Mouse (Mus musculus) hindbrain, embryonic 13.5 days (tissue): ENCODE data around the gene Hoxc8. TPM values are rescaled to one million over a fixed set of nuclear protein-coding genes. Genes with fewer than 3 reads are reported as not detected.

Experiments used
- ATAC-seq: fragments of 200-750 bp; cut with Nextera tagmentation; 2 replicates; pipeline ENCODE4 v1.8.0; 2017; ENCODE audit warnings: moderate TSS enrichment; ENCODE audit not compliant: low FRiP score
- H3K27ac ChIP-seq: fragments of 300-500 bp; sonication (generic); 2 replicates; pipeline ENCODE4 v1.5.1; 2015; ENCODE audit warnings: inconsistent platforms, mild to moderate bottlenecking, moderate library complexity
- H3K27me3 ChIP-seq: fragments of 300-500 bp; sonication (generic); 2 replicates; pipeline ENCODE4 v1.6.1; 2015; ENCODE audit warnings: mild to moderate bottlenecking, inconsistent platforms
- H3K36me3 ChIP-seq: fragments of 300-500 bp; sonication (generic); 2 replicates; pipeline ENCODE4 v1.6.1; 2015; ENCODE audit warnings: mild to moderate bottlenecking, inconsistent platforms
- H3K4me1 ChIP-seq: fragments of 300-500 bp; sonication (generic); replicated peaks from 2 replicates; pipeline ENCODE4 v1.6.1; 2015; ENCODE audit warnings: inconsistent platforms
- H3K4me2 ChIP-seq: fragments of 300-500 bp; sonication (generic); 2 replicates; pipeline ENCODE4 v1.6.1; 2015; ENCODE audit warnings: inconsistent platforms, mild to moderate bottlenecking, moderate library complexity
- H3K4me3 ChIP-seq: fragments of 300-500 bp; sonication (generic); 2 replicates; pipeline ENCODE4 v1.5.1; 2015; ENCODE audit warnings: mild to moderate bottlenecking, inconsistent platforms
- H3K9ac ChIP-seq: fragments of 300-500 bp; sonication (generic); 2 replicates; pipeline ENCODE4 v1.6.1; 2015; ENCODE audit warnings: mild to moderate bottlenecking, inconsistent platforms
- H3K9me3 ChIP-seq: fragments of 300-500 bp; sonication (generic); 2 replicates; pipeline ENCODE4 v1.6.1; 2016; ENCODE audit warnings: inconsistent platforms
- WGBS: fragments of 180-500 bp; shearing (Covaris S2); methylation state at CpG from one replicate; pipeline ENCODE4 v1.1.7; 2015; 5-methylcytosine and 5-hydroxymethylcytosine counted together
- polyA plus RNA-seq: library from polyadenylated mRNA; unstranded; fragments of >200 nt; fragmentation: Nextera tagmentation; extraction: Ambion mirVana; gene quantifications from 2 replicates; pipeline ENCODE4 v1.2.1, GENCODE M21; 2015

Hoxc8 gene
- polyA plus RNA-seq, 1 experiment from 2014 or later: 1.5 TPM

DNA sequence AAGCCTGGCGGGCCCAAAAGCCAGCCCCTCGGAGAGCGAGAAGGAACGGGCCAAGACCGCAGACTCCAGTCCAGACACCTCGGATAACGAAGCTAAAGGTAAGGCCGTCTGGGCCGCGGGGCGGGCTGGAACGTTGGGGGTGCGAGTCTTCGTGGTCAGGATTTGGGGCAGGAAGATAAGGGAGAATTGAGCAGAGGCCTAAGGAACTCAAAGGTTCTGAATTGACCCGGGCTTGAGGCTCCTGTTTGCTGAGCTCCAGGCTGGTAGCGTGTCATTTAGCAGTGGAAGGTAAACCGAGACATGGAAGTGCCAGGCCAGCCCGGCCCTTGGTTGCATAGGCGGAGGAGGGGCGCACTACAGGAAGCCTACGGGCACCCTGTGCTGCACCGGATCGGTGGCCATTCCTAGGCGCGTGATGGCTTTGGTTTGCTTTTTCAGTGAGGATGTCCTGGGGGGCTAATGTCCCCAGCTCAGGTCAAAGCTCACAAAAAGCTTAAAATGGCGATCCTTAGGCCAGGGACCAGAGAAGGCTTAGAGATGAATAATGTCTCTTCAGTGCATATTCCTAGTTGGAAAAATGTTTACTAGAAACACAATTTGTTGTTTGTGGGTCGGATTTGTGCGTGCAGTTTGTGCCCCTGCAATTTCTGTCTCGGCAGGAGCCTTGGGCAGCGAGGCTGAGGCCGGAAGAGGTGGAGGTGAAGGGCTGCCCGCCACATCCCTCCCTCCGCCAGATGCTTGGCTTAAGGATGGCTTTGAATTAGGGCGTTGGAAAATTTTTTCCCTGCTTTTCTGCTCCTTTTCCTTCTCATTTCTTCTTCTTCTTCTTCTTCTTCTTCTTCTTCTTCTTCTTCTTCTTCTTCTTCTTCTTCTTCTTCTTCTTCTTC lies 22.7 kb upstream of the Hoxc8 start:
- H3K36me3 ChIP-seq: no peaks in the 10 kb centered on the region
- H3K27me3 ChIP-seq: peaks cover 99% of the 10 kb centered on the region
- H3K27ac ChIP-seq: no peak overlapping the region
- H3K9me3 ChIP-seq: no peaks in the 10 kb centered on the region
- H3K4me2 ChIP-seq: no peak overlapping the region
- ATAC-seq: no peak
- H3K4me1 ChIP-seq: peaks cover 8% of the 10 kb centered on the region
- no peak overlapping the region for H3K9ac ChIP-seq
- H3K4me3 ChIP-seq: no peak overlapping the region
- WGBS: 3% methylated on average over 34 of the region's 34 CpGs

DNA sequence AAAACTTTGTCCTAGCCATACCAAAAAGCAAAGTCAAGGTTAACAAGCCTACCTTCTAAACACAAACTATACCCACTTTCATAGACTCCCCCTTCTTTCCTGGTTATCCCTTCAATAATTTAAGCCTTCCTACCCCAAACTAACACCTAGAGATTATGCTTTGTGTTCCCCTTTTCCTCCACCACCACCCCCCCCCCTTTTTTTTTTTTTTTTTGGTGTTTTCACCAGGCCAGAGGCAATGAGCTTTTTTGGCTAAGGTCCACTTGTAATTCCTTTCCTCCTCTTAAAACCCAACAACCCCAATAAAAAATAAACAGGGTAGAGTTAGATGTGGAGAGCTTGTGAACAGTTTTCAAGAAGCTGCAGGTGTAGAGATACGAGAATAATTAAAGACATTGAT lies 21.1 kb upstream of the Hoxc8 start:
- no peak for ATAC-seq
- Histone ChIP-seq H3K4me1 (peaks cover 8% of the 10 kb centered on the region), H3K27me3 (peaks cover 99% of the 10 kb centered on the region), H3K4me2 (no peak overlapping the region), H3K9me3 (no peaks in the 10 kb centered on the region), H3K9ac (no peak overlapping the region), H3K36me3 (no peaks in the 10 kb centered on the region), H3K27ac (no peak overlapping the region), H3K4me3 (no peak overlapping the region)
- 22% methylated on average over 1 of the region's 1 CpGs for WGBS

DNA sequence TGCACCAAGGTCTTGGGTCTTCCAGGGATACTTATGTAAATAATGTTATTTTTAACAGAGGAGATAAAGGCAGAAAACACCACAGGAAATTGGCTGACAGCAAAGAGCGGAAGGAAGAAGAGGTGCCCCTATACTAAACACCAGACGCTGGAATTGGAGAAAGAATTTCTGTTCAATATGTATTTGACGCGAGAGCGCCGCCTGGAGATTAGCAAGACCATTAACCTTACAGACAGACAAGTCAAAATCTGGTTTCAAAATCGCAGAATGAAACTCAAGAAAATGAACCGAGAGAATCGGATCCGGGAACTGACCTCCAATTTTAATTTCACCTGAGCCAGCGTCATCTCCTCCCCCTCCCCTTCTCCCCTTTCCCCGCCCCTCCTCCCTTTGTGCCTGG lies 19.7 kb upstream of the Hoxc8 start:
- Histone ChIP-seq H3K4me2 (no peak overlapping the region), H3K36me3 (no peaks in the 10 kb centered on the region), H3K4me3 (no peak overlapping the region), H3K4me1 (peaks cover 8% of the 10 kb centered on the region), H3K9me3 (no peaks in the 10 kb centered on the region), H3K9ac (no peak overlapping the region), H3K27me3 (peaks cover 99% of the 10 kb centered on the region), H3K27ac (no peak overlapping the region)
- WGBS: 3% methylated on average over 12 of the region's 12 CpGs
- ATAC-seq: no peak

DNA sequence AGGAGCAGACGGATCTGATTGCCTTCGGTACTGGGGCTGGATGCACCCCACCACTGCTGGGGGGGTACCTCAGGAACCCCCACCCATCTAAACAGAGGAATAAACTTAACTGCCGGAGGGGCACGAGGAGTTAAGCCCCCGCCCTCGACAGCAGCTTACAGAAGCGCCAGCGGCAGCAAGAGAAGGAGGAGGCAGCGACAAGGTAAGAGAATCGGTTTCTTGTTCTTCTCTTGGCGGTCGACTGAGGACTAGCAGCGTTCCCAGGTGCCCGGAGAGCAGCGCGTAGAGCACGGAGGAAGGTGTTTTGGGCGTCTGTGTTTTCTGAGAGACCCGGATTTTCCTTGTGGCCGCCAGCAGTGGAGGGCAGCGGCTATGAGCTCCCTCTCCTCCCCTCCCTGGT lies 18.2 kb upstream of the Hoxc8 start:
- Histone ChIP-seq H3K27me3 (peaks cover 99% of the 10 kb centered on the region), H3K4me1 (no peaks in the 10 kb centered on the region), H3K36me3 (no peaks in the 10 kb centered on the region), H3K9me3 (no peaks in the 10 kb centered on the region), H3K9ac (no peak overlapping the region), H3K4me3 (no peak overlapping the region), H3K4me2 (no peak overlapping the region), H3K27ac (no peak overlapping the region)
- no peak for ATAC-seq
- 2% methylated on average over 21 of the region's 21 CpGs for WGBS

DNA sequence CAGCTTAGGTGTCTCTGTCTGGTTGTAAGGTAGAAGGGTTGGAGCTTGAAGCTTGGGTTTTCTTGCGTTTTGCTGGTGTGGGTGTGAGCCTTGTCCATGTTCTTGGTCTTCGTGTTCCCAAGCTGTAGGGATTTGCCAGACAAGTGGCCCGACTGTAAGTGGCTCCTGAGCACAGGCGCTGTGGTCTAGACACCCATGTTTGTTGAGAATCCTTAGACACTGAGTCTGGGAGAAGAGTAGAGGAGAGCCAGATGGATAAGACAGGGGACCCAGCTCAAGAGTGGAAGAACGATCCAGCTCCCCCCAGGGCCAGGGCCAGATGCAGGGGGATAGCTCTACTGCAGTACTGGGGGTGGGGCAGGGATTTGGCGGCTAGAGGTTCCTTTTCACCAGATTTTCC lies 17.7 kb upstream of the Hoxc8 start:
- Histone ChIP-seq H3K36me3 (no peaks in the 10 kb centered on the region), H3K4me3 (no peak overlapping the region), H3K27me3 (peaks cover 99% of the 10 kb centered on the region), H3K27ac (no peak overlapping the region), H3K4me1 (no peaks in the 10 kb centered on the region), H3K4me2 (no peak overlapping the region), H3K9me3 (no peaks in the 10 kb centered on the region), H3K9ac (no peak overlapping the region)
- WGBS: 2% methylated on average over 6 of the region's 6 CpGs
- no peak for ATAC-seq

DNA sequence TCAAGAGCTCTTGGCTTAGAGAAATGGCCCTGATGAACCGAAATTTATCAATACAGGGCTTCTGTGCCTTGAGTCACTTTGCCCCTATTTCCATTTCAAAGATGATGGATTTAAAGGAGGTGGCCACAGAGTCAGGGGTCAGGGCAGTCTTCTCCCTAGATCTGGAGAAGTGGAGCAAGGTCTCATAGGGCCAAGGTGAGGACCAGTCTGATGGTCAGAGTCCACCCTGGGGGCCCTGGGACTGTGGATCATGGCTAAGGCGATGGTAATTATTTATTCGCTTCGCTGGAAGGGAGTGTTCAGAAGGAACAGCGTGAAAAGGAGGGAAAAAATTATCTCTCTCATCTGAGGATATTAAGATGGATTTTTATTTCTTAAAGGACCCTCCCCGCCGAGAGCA lies 15.4 kb upstream of the Hoxc8 start:
- H3K27me3 ChIP-seq: peaks cover 100% of the 10 kb centered on the region
- no peak for ATAC-seq
- H3K27ac ChIP-seq: no peak overlapping the region
- no peak overlapping the region for H3K4me3 ChIP-seq
- H3K4me2 ChIP-seq: no peak overlapping the region
- 4% methylated on average over 7 of the region's 7 CpGs for WGBS
- H3K9me3 ChIP-seq: no peaks in the 10 kb centered on the region
- H3K4me1 ChIP-seq: no peaks in the 10 kb centered on the region
- H3K36me3 ChIP-seq: no peaks in the 10 kb centered on the region
- H3K9ac ChIP-seq: no peak overlapping the region

DNA sequence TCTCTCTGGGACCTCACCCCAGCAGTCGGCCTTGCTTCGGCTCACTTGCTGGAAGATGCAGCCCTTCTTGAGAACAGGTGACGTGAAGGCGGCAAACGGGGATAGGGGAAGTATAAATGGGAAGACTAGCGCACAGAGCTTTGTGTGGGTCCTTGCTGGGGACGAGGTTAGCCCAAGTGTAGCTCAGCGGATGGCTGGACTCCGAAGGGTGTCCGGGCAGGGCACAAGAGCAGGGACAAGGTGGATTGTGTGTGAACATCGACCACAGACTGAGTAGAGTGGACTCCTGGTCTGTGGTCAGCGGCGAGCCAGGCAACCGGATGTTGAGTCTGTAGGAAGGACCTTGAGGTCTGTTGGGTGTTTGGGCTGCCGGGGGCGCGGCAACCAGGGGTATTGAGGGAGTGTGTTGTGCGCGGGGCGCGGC lies 14.7 kb upstream of the Hoxc8 start:
- Histone ChIP-seq H3K9me3 (no peaks in the 10 kb centered on the region), H3K27ac (no peak overlapping the region), H3K4me3 (no peak overlapping the region; the same call in 1 of the 2 replicates), H3K36me3 (no peaks in the 10 kb centered on the region), H3K27me3 (peaks cover 100% of the 10 kb centered on the region), H3K4me1 (no peaks in the 10 kb centered on the region), H3K9ac (no peak overlapping the region), H3K4me2 (no peak overlapping the region)
- 1% methylated on average over 21 of the region's 21 CpGs for WGBS
- no peak for ATAC-seq

DNA sequence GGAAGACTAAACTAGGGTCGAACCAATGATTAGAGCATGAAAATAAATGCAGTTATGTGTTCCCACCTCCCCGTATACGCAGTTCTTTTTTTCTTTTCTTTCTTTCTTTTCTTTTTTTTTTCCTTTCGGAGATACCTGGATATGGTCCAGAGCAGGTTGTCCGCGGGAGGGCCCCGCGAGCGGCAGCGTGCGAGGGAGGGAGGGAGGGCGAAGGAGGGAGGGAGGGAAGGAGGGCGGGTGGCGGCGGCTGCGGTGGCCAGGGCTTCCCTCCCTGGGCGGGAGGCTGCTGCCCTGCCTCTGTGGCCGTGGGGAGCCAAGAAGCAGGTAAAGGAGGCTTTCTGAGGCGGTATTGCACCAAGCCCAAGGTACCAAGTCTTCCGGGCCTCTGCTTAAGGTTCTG lies 14.2 kb upstream of the Hoxc8 start, which contains the start of gene Hoxc9:
TSS of gene Hoxc9 (plus strand) at position 269 of the 400 bp plus-strand sequence.
- Histone ChIP-seq H3K4me3 (no peak within 1 kb of the TSS; the same call in 1 of the 2 replicates), H3K4me2 (no peak within 1 kb of the TSS), H3K27me3 (peaks cover 100% of the 10 kb centered on the region), H3K9ac (no peak within 1 kb of the TSS), H3K9me3 (no peaks in the 10 kb centered on the region), H3K27ac (no peak within 1 kb of the TSS), H3K4me1 (no peaks in the 10 kb centered on the region), H3K36me3 (no peaks in the 10 kb centered on the region)
- no peak for ATAC-seq
- WGBS: 0% methylated on average over 7 of the region's 20 CpGs

DNA sequence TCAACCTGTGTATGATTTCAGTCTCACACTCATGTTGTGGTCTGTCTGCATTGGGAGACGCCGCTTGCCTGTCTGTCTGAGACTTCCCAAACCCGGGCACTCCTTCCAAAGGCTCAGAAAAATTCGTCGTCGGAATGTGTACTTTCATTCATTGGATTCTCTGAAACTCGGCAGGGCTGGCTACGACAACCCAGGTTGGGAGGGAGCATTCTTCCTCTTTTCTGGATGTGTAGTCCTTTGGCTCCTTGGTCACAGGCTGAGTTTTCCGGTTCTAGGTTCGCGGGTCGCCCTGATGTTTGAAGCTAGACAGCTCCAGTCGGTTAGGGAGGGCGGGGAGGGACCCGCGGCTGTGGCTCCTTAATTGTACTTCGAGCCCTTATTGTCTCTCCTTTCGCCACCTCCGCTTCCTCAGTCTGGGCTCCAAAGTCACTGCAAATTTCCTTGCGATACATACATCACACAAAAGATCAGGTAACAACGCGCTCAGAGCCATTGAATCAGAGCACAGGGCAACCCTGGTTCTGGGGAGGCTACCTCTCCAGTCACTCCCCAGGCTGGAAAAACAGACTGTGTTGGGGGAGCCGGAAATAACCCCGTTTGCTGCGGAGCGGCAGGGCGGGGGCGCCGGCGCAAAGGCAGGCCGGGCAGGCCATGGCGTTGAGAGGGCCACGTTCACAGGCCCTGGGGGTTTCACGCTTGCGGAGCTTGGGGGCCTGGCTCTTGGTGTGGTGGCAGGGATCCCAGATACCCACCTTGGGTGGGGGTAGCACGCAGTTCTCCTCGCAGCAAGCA lies 13.6 kb upstream of the Hoxc8 start:
- Histone ChIP-seq H3K4me3 (no peak overlapping the region), H3K4me2 (no peak overlapping the region), H3K4me1 (peaks cover 4% of the 10 kb centered on the region; the same call in 1 of the 2 replicates), H3K36me3 (no peaks in the 10 kb centered on the region), H3K9ac (no peak overlapping the region), H3K9me3 (no peaks in the 10 kb centered on the region), H3K27me3 (peaks cover 100% of the 10 kb centered on the region), H3K27ac (no peak overlapping the region)
- ATAC-seq: no peak
- WGBS: under 1% methylated on average over 37 of the region's 37 CpGs

DNA sequence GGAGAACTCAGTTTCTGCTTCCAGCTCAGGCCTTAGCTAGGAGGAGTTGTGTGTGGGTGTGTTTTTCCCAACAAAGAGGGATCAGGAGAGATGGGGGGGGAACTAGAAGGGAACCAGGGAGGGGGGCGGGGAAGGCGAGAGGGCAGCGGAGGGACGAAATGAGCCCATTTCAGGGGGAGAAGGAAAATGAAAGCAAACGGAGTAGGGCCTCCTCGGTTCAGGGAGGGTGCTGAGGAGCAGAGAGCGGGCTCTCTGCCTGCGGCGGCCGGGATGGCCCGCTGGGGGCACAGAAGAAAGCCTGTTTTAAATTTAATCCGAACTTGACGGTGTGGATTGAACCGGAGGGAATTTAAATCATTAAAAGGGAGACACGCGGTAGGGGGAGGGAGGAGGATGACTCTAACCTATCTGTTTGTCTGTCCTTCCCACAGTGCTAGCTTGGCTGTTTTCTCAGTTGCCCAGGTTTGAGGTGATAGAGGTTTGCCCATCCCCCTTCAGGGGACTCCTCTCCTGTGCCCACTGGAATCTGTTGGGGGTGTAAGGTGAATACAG lies 12.9 kb upstream of the Hoxc8 start:
- no peaks in the 10 kb centered on the region for H3K9me3 ChIP-seq
- no peak overlapping the region for H3K27ac ChIP-seq
- no peak overlapping the region for H3K9ac ChIP-seq
- H3K4me2 ChIP-seq: no peak overlapping the region
- peaks cover 100% of the 10 kb centered on the region for H3K27me3 ChIP-seq
- peaks cover 7% of the 10 kb centered on the region; the same call in 1 of the 2 replicates for H3K4me1 ChIP-seq
- no peaks in the 10 kb centered on the region for H3K36me3 ChIP-seq
- H3K4me3 ChIP-seq: no peak overlapping the region
- no peak for ATAC-seq
- WGBS: 2% methylated on average over 16 of the region's 16 CpGs

DNA sequence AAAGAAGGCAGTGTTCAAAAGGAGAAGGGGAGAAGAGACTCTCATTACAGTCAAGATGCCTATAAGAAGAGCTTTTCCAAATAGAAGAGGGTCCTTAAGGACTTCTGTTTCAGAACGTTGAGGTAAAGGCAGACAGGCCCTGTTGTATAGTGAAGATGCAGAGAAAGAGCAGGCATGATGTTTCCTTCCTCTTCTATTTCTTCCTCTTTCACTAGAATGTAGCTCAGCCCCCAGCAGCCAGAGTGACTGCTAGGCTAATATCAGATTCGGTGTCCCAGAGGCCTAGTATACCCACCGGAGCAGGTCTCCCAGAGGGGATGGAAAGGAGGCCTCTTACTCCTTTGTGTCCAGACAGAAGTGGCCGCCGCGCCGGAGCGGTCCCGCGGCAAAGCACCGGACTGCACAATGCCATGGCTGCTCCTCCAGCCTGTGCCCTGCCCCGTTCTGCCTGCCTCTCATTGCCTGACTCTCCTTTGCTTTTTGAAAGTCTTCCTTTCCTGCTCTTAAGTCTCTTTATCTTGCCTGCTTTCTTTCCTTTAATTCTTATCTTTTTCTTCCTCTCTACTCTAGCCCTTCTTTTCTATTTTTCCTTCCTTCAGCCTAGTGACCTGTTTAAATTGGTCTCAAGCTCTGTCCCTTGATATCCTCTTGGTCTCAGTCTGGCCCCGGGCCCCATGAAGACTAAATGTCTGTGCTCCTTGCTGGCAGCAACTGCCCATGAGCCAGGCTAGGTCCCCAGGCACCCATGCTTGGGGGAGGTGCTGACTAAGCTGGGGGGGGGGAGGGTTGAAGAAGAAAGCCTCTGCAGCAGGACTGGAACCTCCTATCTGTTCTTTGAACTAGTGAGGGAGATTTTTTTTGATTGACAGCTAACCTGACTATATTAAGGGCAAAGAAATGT lies 11.5 kb upstream of the Hoxc8 start:
- no peak overlapping the region for H3K4me3 ChIP-seq

More for the DNA sequence above, 11.5 kb upstream of the Hoxc8 start:
- Histone ChIP-seq H3K4me1 (peaks cover 7% of the 10 kb centered on the region; the same call in 1 of the 2 replicates), H3K4me2 (no peak overlapping the region), H3K9ac (no peak overlapping the region), H3K36me3 (no peaks in the 10 kb centered on the region), H3K9me3 (no peaks in the 10 kb centered on the region), H3K27ac (no peak overlapping the region), H3K27me3 (peaks cover 100% of the 10 kb centered on the region)
- 1% methylated on average over 13 of the region's 13 CpGs for WGBS
- no peak for ATAC-seq
